Mouse (Mus musculus) midbrain, postnatal 0 days (tissue): ENCODE results near the gene Ly6g5b. TPM values are rescaled to one million over a fixed set of nuclear protein-coding genes. Genes with fewer than 3 reads are reported as not detected.

ENCODE experiments used
- ATAC-seq: fragments of 200-750 bp; cut with Nextera tagmentation; 2 replicates; pipeline ENCODE4 v1.8.0; 2017; ENCODE audit warnings: moderate number of reproducible peaks, mild to moderate bottlenecking, moderate TSS enrichment, moderate library complexity; ENCODE audit not compliant: low FRiP score
- DNase-seq: peaks from one replicate; pipeline ENCODE4 v3.0.0-alpha.2; 2015; ENCODE audit warnings: low spot score
- H3K27ac ChIP-seq: fragments of 300-500 bp; sonication (generic); 2 replicates; pipeline ENCODE4 v1.5.1; 2014; ENCODE audit warnings: low read depth, mild to moderate bottlenecking, low read length, mixed read lengths
- H3K27me3 ChIP-seq: fragments of 300-500 bp; sonication (generic); 2 replicates; pipeline ENCODE4 v1.6.1; 2014; ENCODE audit warnings: low read length, control low read depth, mixed read lengths; ENCODE audit not compliant: insufficient read depth
- H3K36me3 ChIP-seq: fragments of 300-500 bp; sonication (generic); 2 replicates; pipeline ENCODE4 v1.6.1; 2014; ENCODE audit warnings: low read length, control low read depth, mixed read lengths; ENCODE audit not compliant: insufficient read depth
- H3K4me1 ChIP-seq: fragments of 300-500 bp; sonication (generic); 2 replicates; pipeline ENCODE4 v1.6.1; 2014; ENCODE audit warnings: mild to moderate bottlenecking, control low read depth, antibody characterized with exemption, low read length, mixed read lengths; ENCODE audit not compliant: insufficient read depth
- H3K4me2 ChIP-seq: fragments of 300-500 bp; sonication (generic); 2 replicates; pipeline ENCODE4 v1.6.1; 2014; ENCODE audit warnings: low read depth, mild to moderate bottlenecking, low read length, mixed read lengths; ENCODE audit not compliant: poor library complexity, severe bottlenecking
- H3K4me3 ChIP-seq: fragments of 300-500 bp; sonication (generic); 2 replicates; pipeline ENCODE4 v1.5.1; 2014; ENCODE audit warnings: low read depth, mild to moderate bottlenecking, low read length, moderate library complexity
- H3K9ac ChIP-seq: fragments of 300-500 bp; sonication (generic); replicated peaks from 2 replicates; pipeline ENCODE4 v1.6.1; 2014; ENCODE audit warnings: mild to moderate bottlenecking, low read length, moderate library complexity, mixed read lengths; ENCODE audit not compliant: poor library complexity, severe bottlenecking
- H3K9me3 ChIP-seq: fragments of 300-500 bp; sonication (generic); 2 replicates; pipeline ENCODE4 v1.6.1; 2016; ENCODE audit warnings: low read length, control low read depth
- CTCF ChIP-seq: IDR thresholded peaks from 2 replicates; pipeline ENCODE4 v1.5.1; 2016; ENCODE audit warnings: antibody characterized with exemption, mild to moderate bottlenecking
- WGBS: fragments of 180-500 bp; shearing (Covaris S2); extraction: QIAGEN DNeasy Blood & Tissue Kit; methylation state at CpG from one replicate; pipeline ENCODE4 v1.1.7; 2014; 5-methylcytosine and 5-hydroxymethylcytosine counted together
- polyA plus RNA-seq: library from polyadenylated mRNA; unstranded; fragments of >200 nt; fragmentation: Nextera tagmentation; extraction: Ambion mirVana; gene quantifications from 2 replicates; pipeline ENCODE4 v1.2.1, GENCODE M21; 2015
- total RNA-seq: library from RNA; depleted of rRNA; stranded (reverse); fragments of >200 nt; gene quantifications from 2 replicates; pipeline ENCODE4 v1.2.3, GENCODE M21; 2014

Gene Ly6g5b
- total and polyA plus RNA-seq, 2 experiments from 2014 or later, result 0.99 to 1.8 TPM

- 87% methylated on average over 16 of the region's 16 CpGs for WGBS
- H3K9me3 ChIP-seq, result no peaks in the 10 kb centered on the region
- H3K4me3 ChIP-seq, result no peak overlapping the region
- DNase-seq, result no peak
- no peaks in the 10 kb centered on the region for H3K4me1 ChIP-seq
- H3K4me2 ChIP-seq, result no peak overlapping the region
- TF ChIP-seq CTCF, result no peak
- ATAC-seq, result no peak
- H3K27ac ChIP-seq, result no peak overlapping the region
- H3K27me3 ChIP-seq, result no peaks in the 10 kb centered on the region
- no peaks in the 10 kb centered on the region for H3K36me3 ChIP-seq
- no peak overlapping the region for H3K9ac ChIP-seq
Observed at GRCm38 (mm10) chr17:35082841-35083576, 32.2 kb downstream of the Ly6g5b start.

- TF ChIP-seq CTCF, result no peak
- DNase-seq, result no peak
- Histone ChIP-seq H3K9me3 (no peaks in the 10 kb centered on the region), H3K4me3 (no peak overlapping the region), H3K27ac (no peak overlapping the region), H3K27me3 (no peaks in the 10 kb centered on the region), H3K9ac (no peak overlapping the region), H3K4me1 (no peaks in the 10 kb centered on the region), H3K36me3 (no peaks in the 10 kb centered on the region), H3K4me2 (no peak overlapping the region)
- no peak for ATAC-seq
- WGBS, result 81% methylated on average over 4 of the region's 4 CpGs
Observed at GRCm38 (mm10) chr17:35080710-35081109, 34.5 kb downstream of the Ly6g5b start.

GRCm38 (mm10) chr17:35080248-35080647, 35.0 kb downstream of the Ly6g5b start:
- H3K9ac ChIP-seq, result no peak overlapping the region
- no peaks in the 10 kb centered on the region for H3K4me1 ChIP-seq
- H3K9me3 ChIP-seq, result no peaks in the 10 kb centered on the region
- no peak overlapping the region for H3K27ac ChIP-seq
- ATAC-seq, result no peak
- WGBS, result 70% methylated on average over 6 of the region's 6 CpGs
- no peak overlapping the region for H3K4me3 ChIP-seq
- no peak for DNase-seq
- H3K36me3 ChIP-seq, result no peaks in the 10 kb centered on the region
- H3K4me2 ChIP-seq, result no peak overlapping the region
- H3K27me3 ChIP-seq, result no peaks in the 10 kb centered on the region
- TF ChIP-seq CTCF, result no peak

GRCm38 (mm10) chr17:35079778-35080177, 35.5 kb downstream of the Ly6g5b start:
- Histone ChIP-seq H3K4me1 (no peaks in the 10 kb centered on the region), H3K4me2 (no peak overlapping the region), H3K36me3 (no peaks in the 10 kb centered on the region), H3K9ac (no peak overlapping the region), H3K27me3 (no peaks in the 10 kb centered on the region), H3K4me3 (no peak overlapping the region), H3K9me3 (no peaks in the 10 kb centered on the region), H3K27ac (no peak overlapping the region)
- DNase-seq (no peak), ATAC-seq (no peak)
- TF ChIP-seq CTCF, result no peak
- 62% methylated on average over 9 of the region's 9 CpGs for WGBS

- H3K9ac ChIP-seq, result no peak within 1 kb of the TSS
Observed at GRCm38 (mm10) chr17:35077786-35078233, 37.4 kb downstream of the Ly6g5b start, which contains the start of gene Ly6g6d. Ly6g6d (minus strand) TSS chr17:35078065.

GRCm38 (mm10) chr17:35077285-35077684, 37.9 kb downstream of the Ly6g5b start:
- DNase-seq, result no peak
- H3K27me3 ChIP-seq, result no peaks in the 10 kb centered on the region
- peak overlapping the region; percentile 18; the same call in 1 of the 2 replicates for H3K4me3 ChIP-seq
- H3K27ac ChIP-seq, result no peak overlapping the region
- no peaks in the 10 kb centered on the region for H3K4me1 ChIP-seq
- H3K4me2 ChIP-seq, result peak overlapping the region; percentile 35
- H3K36me3 ChIP-seq, result no peaks in the 10 kb centered on the region
- 40% methylated on average over 2 of the region's 2 CpGs for WGBS
- no peak for TF ChIP-seq CTCF
- no peak overlapping the region for H3K9ac ChIP-seq
- no peaks in the 10 kb centered on the region for H3K9me3 ChIP-seq
- no peak for ATAC-seq

More at GRCm38 (mm10) chr17:35077786-35078233, 37.4 kb downstream of the Ly6g5b start, which contains the start of gene Ly6g6d:
- H3K27ac ChIP-seq, result no peak within 1 kb of the TSS
- H3K4me1 ChIP-seq, result no peaks in the 10 kb centered on the region
- H3K4me3 ChIP-seq, result peak within 1 kb of the TSS; percentile 18; the same call in 1 of the 2 replicates
- 12% methylated on average over 14 of the region's 14 CpGs for WGBS
- DNase-seq, result peak; percentile 18
- ATAC-seq, result peak; percentile 58; the same call in 1 of the 2 replicates
- peak; percentile 57 for TF ChIP-seq CTCF
- no peaks in the 10 kb centered on the region for H3K36me3 ChIP-seq
- H3K9me3 ChIP-seq, result no peaks in the 10 kb centered on the region
- H3K4me2 ChIP-seq, result peak within 1 kb of the TSS; percentile 35
- no peaks in the 10 kb centered on the region for H3K27me3 ChIP-seq
